Mouse (Mus musculus): ENCODE results near the gene Eif4enif1. TPM values are rescaled to one million over a fixed set of nuclear protein-coding genes. Genes with fewer than 3 reads are reported as not detected.
"Not testable (repeated sequence)": the region's sequence is repeated elsewhere in the genome, so short reads cannot be mapped to it uniquely, and the experiment has no call there.

Gene Eif4enif1
- total RNA-seq (2021) = 10 to 100 TPM; 83.8 to 86.9 TPM
- long read RNA-seq, experiment 1, transcript Eif4enif1-203 (19 exons, 3,614 nt) = major isoform, 5 of 32 reads
- long read RNA-seq, experiment 1, partial matches to known transcripts = 9 of 32 reads
- long read RNA-seq, experiment 1, other reads (novel, unspliced or antisense) = 17 of 32 reads
- long read RNA-seq, experiment 2, partial matches to known transcripts = 21 of 40 reads
- long read RNA-seq, experiment 2, other reads (novel, unspliced or antisense) = 14 of 40 reads

DNA sequence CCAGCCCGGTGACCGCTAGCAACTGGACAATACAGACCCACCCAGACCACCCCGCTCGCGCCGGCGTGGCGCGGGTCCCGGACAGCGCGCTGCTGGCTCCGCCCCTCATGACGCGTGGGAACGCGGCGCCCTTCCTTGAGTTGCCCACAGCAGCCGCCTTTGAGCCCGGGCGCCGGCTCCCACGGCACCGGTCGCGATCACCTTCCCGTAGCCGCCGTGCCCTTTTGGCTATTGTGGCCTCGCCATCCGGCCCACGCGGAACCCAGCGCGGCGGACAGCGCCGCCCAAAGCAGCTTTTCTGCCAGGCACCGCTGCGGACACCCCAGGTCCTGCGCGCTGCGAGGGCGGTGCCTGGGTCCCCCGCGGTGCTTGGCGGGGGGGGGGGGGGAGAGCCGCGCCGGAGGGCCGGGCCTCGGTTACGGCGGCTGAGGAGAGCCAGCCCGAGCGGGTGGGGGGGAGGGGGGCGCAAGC is at the start of gene Eif4enif1:
Eif4enif1 (plus strand) TSS at position 162 of the 471 bp plus-strand sequence.
- DNase-seq (ENCODE audit: low spot score in 2 of 2) = peak; percentile 71 to 87

DNA sequence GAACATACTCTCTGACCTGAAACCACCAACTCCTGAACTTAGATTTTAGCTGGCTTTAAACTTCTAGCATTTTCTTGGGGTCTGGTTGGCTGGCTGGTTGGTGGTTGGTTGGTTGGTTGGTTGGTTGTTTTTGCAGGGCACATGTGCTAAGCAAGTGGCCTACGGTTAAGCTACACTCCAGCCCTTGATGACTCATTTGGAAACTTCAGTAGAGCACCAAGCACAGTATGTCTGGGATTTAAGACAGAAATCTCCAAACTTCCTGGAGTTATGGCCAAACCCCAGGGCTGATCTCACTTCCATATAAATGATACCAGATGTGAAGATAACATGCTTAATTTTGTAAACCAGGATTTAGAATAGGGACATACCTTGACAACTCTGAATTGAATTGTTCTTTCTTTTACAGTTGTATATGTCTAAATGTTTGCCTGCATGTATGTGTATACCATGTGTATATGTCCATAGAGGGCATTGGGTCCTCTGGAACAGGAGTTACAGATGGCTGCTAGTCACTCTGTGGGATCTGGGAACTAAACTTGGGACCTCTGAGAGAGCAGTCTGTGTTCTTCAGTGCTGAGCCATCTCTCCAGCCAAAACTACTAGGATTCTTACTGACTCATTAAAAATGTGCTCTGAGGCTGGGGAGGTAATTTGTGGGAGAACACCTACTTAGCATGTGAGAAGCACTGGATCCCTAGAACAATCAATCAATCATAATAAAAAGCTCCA is 48.4 kb upstream of the Eif4enif1 start:
- peak; percentile 82 to 86 for DNase-seq (ENCODE audit: low spot score in 2 of 2)

DNA sequence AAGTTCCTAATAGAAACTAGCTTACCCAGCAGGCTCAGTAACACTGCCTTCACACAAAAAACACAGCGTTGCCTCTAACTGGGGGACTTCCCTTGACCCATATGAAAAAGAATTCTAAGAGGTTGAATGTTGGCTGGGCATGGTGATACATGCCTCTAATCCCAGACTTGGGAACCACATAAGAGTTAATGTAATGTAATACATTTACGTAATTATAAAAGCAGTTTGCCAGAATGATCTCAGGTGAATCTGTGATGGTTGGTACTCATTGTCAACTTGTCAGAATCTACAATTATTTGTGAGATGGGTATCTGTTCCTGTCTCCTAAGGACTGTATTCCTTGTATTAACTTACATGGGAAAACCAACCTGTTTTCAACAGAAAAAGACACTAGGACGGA is 45.2 kb upstream of the Eif4enif1 start:
- DNase-seq (ENCODE audit: low spot score in 2 of 2) = not testable (repeated sequence)

DNA sequence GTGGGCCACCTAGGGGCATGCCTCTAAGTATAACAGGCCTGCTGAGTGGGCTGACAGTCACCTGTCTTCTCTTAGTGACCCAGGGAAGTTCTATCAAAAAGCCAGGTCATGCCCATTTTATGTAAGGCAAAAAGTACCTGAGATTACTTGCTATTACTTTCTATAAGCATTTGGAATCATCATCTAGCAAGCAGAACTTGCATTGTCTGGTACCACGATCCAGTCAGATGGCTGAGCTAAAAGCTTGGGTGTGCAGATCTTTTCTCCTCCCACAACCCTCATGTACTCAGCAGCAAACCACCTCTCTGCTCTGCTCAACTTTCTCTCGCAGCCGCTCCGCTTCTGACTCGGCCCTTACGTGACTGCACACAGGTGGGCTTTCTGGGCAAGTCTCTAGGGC is 44.2 kb upstream of the Eif4enif1 start:
- peak in 1 of 2 experiments; percentile 22 for DNase-seq (ENCODE audit: low spot score in 2 of 2)

DNA sequence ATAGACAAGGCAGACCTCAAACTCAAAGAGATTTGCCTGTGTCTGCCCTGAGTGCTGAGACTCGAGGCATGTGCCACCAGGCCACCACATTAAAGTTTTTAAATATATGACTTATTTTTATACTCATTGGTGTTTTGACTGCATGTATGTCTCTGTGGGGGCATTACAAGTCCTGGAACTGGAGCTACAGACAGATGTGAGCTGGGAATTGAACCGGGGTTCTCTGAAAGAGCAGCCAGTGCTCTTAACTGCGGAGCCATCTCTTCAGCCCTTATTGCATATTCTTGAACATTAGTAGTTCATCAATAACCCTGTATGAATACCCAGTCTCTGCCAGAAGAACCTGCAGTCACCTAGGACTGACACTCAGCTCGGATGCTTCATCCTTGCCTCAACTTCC is 43.4 kb upstream of the Eif4enif1 start:
- DNase-seq (ENCODE audit: low spot score in 2 of 2) = not testable (repeated sequence)

DNA sequence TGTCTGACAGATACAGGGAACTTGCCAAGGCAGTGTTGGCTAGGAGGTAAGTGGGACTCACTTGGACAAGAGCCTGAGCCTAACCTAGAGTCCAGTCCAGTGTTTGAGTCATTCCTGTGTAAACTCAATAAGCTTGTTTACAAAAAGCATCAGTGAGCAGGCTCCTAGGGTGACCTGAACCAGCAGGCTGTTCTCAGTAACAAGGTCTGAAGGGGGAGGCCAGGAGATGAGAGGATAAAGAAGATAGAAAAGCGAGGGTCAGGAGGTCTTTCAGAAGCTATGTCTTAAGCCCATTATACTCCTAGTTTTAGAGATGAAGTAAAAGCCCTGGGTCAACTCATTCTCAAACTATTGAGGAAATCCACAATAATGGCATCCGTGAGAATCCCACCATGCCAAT is 40.8 kb upstream of the Eif4enif1 start:
- peak; percentile 74 to 84 for DNase-seq (ENCODE audit: low spot score in 2 of 2)

DNA sequence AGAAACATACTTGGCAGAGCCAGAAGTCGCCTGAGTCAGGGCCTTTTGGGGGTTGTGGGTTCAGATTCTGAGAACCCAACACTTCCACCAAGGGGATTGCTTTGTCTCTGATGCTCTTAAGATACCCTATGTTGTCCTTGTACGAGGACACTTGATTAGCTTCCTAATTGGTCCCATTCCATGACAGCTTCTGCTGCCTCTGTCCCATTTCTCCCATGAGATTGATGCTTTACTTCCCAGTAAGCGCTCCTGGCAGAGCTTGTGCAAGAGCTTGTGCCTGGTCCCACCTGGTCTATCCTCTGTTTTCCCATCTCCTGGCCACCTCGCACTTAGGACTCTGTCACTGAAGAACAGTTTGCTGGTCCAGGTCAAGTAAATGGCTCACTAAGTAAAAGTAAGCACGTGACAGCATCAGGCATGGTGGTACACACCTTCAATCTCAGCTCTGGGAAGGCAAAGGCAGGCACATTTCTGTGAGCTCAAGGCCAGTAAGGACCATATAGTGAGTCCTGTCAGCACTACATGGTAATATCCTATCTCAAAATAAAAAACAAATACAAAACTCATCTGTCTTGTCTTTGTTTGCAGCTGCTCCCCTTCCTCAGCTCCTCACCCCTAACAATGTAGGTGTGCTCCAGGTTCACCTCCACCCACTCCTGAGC is 39.8 kb upstream of the Eif4enif1 start:
- peak; percentile 81 to 86 for DNase-seq (ENCODE audit: low spot score in 2 of 2)

DNA sequence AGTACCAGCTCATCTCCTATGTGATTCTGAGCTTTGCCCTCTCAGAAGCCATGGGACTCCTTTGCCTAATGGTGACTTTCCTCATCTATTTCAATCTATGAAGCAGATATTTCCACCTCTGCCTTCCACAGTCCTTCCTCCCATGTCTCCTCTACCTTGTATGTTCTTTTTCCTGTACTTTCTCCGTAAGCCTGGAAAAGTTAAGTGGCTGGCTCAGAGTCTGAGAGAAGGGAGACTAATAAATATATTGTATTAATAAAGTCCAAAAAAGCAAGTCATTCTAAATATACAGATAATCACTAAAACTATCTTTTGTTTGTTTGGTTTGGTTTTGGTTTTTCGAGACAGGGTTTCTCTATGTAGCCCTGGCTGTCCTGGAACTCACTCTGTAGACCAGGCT is 39.1 kb upstream of the Eif4enif1 start:
- DNase-seq (ENCODE audit: low spot score in 2 of 2) = peak; percentile 44 to 62

DNA sequence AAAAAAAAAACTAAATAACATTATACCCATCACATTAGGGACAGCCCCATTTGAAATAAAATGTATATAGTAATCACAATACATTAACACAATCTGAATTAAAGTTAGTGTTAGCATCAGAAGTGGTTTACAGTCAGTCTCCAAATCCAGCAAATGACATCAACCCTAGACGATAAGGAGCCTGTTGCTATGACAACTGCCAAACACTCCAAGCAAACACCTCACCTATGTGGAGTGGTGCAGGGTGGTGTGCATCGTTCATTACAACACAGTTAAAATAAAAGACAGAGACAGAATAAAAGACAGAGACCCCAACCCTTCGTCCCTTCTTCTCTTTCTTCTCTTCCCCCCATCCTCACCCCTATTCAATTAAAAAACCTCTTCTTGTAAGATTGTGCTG is 38.5 kb upstream of the Eif4enif1 start:
- not testable (repeated sequence) for DNase-seq (ENCODE audit: low spot score in 2 of 2)

DNA sequence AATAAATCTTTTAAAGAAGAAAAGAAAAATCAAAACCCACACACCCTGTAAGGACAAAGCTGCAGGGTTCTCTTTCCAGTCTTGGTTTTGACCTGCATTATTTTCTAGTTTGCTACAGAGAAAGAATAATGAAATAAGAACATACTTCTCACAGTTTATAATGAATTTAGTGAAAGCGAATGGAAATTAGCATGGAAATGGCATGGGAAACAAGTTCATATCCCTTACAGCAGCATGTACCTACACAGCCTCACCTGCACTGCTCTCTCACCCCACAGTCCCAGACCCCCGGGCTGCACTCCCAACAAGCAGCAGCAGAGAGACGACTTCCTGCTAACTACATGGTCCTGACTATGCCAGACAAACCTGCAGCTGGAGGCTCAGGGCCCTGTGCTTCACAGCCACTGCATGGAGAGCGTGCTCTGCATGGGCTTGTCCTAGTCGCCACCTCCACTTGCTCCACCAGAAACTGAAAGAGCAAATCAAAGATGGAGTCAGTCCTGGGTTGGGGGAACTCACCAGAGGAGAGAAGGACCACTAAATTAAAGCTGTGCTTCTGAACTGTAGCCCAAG is 36.9 kb upstream of the Eif4enif1 start:
- not testable (repeated sequence) for DNase-seq (ENCODE audit: low spot score in 2 of 2)

DNA sequence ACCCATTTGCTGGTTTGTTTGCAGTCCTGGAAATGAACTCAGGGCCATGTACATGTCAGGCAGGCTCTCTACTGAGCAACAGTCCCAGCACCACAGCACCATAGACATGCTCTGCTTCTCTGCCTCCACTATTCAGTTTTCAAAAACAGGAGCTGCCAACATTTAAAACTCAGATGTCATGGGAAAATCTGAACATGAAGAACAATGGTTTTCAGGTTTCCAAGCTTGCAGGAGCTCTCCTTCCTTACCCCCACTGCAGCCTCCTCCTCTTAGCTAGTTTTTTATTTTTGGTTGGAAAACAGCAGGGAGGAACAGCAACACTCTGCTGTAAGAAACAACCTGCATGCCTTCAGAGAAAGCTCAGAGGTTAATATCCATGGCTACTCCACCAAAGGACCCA is 35.9 kb upstream of the Eif4enif1 start:
- peak in 1 of 2 experiments; percentile 31 for DNase-seq (ENCODE audit: low spot score in 2 of 2)

DNA sequence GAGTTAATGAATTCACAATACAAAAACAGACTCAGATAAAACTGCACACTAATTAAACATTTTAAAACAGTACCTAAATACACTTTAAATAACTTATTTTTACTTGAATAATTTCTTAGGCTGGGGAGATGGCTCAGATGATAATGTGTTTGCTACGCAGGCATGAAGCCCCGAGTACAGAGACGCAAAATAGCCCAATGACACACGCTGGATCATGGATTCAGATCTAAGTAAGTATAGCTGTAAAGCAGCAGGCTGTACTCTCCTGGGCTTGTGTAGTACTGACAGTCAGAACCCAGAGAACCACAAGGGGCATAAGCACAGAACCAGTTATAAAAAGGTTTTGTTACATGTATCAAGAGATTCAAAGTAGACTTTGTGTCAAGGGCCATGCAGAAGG is 35.1 kb upstream of the Eif4enif1 start:
- not testable (repeated sequence) for DNase-seq (ENCODE audit: low spot score in 2 of 2)

DNA sequence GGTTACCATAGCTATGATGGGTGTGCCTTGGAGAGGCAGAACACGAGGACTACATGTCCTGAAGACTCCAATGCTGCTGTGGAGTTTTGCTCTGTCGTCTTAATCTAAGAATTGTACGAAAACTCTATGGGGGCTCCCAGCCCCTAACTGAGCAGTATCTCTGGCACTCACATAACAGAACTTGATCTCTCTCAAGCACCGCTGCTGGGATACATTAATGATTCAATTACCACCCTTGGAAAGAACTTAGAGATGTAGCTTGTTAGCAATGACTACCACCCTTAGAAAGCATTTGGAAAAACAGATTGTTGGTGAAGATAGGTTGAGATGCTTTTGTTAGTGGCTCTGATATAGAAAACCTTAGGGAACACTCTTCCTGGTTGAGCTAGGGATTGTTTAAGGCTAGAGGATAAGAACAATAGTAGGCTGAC is 34.6 kb upstream of the Eif4enif1 start:
- DNase-seq (ENCODE audit: low spot score in 2 of 2) = peak; percentile 57 to 70

DNA sequence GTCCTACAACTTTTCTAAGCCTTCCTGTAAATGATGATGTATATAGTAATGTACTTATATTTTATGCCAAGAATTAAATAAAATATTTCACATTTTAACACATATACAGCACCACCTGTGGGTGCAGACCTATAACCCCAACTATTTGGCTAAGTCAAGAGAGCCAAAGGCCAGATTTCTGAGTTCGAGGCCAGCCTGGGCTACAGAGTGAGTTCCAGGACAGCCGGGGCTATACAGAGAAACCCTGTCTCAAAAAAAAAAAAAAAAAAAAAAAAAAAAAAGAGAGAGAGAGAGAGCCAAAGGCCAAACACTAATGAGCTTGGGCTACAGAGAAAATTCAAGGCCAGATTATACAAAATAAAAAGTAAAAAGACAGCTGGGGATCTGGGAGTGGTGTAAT is 33.1 kb upstream of the Eif4enif1 start:
- DNase-seq (ENCODE audit: low spot score in 2 of 2) = peak; percentile 39 to 47

DNA sequence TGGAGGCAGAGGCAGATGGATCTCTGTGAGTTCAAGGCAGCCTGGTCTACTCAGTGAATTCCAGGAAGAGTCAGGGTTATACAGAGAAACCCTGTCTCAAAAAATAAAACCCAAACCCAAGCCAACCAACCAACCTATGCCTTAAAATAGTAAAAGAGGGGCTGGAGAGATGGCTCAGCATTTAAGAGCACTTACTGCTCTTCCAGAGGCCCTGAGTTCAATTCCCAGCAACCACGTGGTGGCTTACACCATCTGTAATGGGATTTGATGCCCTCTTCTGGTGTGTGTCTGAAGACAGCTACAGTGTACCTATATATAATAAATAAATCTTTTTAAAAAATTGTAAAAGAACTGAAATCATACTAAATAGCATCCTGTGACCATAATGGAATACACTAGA is 30.3 kb upstream of the Eif4enif1 start:
- peak; percentile 77 to 78 for DNase-seq (ENCODE audit: low spot score in 2 of 2)

DNA sequence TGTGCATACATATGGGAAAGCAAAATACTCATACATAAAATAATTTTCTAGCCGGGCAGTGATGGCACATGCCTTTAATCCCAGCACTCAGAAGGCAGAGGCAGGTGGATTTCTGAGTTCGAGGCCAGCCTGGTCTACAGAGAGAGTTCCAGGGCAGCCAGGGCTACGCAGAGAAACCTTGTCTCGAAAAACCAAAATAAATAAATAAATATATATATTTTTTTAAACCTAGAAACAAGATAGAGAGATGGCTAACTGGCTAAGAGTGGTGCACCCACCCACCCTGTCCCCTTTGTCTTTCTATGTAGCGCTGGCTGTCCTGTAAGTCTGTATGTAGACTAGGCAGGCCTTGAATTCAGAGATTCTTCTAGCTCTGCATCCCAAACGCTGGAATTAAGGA is 29.7 kb upstream of the Eif4enif1 start:
- not testable (repeated sequence) for DNase-seq (ENCODE audit: low spot score in 2 of 2)

DNA sequence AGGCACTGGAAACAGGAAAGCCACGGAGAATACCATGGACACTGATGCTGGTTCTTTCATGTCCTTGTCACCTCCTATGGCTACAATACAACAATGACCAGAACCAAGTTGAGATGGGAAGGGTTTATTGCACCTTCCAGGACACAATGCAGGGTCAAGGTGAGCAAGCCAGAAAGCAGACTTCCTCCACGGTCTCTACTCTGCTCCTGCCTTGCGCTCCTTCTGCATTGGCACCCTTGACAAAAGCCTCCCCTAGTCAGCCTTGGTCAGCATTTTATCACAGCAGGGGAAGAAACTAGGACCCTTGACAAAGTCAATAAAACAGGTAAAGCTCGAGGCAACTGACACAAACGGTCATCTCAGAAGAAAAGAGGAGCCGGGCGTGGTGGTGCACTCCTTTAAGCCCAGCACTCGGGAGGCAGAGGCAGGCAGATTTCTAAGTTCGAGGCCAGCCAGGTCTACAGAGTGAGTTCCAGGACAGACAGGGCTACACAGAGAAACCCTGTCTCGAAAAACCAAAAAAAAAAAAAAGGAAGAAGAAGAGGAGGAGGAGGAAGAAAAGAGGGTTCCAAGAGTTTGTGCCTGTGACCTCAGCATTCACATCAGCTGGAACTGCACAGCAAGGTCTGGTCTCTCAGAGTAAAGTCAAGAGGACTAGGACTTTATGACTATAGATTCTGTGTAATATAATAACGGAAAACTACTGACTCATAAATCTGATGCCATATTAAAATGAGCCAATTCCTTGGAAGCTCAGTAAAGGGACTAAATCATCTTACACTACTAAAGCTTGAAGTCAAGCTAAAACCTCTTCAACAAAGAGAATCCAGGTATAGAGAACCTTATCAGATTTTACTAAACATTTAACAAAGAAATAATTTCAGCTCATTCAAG is 28.5 kb upstream of the Eif4enif1 start:
- peak; percentile 82 to 91 for DNase-seq (ENCODE audit: low spot score in 2 of 2)

DNA sequence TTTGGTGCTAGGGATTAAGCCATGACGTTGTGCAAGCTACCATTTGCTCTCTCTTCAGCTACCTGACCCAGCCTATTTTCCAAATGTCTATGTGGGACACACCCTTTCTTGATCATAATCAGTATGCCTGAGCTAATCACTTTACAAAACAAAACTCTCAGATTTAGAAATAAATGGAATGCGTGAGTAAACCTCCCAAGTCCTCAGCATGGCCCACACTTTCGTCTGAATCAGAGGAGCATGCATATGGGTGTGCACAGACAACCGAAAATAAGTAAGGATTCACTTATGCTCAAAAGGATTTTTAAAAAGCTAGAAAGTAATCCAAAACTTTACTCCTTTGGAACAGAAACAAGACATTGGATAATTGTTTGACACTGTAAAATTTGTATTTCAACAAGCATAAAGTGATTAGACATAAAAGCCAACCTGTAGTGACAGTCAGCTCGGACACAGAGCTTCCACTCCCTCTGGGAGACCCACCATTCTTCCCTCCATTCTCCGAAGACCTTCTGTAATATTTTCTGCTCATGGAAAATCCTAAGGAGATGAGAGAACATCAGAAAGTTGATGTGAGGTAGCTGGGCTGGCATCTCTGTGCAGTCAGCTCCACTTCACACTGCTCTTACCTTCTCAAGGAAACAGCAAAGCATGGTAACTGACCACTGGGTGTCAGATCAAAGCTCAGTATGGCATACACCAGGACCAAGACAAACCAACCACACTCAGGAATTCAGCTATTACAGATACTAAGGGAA is 23.0 kb upstream of the Eif4enif1 start:
- peak; percentile 77 to 78 for DNase-seq (ENCODE audit: low spot score in 2 of 2)

DNA sequence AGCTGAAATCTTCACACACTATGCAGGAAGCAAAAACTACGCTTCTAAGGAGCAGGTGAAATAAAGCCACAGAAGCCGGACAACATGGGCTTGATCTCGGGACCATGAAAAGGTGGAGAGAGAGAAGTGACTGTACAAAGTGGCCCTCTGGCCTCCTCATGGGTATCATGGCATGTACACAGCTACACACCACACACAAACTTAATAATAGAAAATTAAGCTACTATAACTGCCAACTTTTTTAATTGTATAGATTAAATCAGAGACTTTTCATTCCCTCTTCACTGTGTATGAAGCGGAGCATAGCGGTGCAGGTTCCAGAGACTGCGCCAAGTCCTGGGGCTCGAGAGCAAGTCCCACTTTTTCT is 22.5 kb upstream of the Eif4enif1 start:
- DNase-seq (ENCODE audit: low spot score in 2 of 2) = peak; percentile 45 to 65

All from adrenal gland, postnatal 4 days (tissue).